Mouse (Mus musculus): ENCODE data around the gene Pycr2. TPM values are rescaled to one million over a fixed set of nuclear protein-coding genes. Genes with fewer than 3 reads are reported as not detected.

Gene Pycr2
- total and polyA plus RNA-seq, 2 experiments from 2014 or later = 34.1 to 36.4 TPM

DNA sequence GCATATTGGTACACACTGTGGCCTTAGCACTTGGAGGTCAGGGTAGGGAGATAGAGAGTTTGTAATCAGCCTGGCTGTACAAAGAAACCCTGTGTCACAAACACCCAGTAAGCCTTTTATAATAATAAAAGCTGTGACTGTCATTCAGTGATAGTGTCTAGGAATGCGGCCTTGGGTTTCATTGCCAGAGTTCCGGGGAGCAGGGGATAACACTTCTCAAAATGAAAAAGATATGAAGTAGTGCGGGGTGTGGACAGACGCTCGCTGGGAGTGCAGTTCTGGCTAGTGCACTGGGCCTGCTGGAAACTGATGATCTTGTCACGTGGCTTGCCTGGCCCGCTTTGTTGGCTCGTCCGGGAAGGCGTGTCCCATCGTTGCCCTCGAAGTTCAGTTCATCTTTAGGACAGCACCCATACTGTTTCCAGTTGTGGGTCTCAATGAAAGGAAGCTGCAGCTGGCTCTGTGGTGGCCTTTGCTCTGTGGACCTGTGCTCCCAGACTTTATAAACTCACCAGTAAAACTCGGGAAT lies 33.9 kb upstream of the Pycr2 start:
- peak; percentile 26 for DNase-seq (ENCODE audit: low spot score)

DNA sequence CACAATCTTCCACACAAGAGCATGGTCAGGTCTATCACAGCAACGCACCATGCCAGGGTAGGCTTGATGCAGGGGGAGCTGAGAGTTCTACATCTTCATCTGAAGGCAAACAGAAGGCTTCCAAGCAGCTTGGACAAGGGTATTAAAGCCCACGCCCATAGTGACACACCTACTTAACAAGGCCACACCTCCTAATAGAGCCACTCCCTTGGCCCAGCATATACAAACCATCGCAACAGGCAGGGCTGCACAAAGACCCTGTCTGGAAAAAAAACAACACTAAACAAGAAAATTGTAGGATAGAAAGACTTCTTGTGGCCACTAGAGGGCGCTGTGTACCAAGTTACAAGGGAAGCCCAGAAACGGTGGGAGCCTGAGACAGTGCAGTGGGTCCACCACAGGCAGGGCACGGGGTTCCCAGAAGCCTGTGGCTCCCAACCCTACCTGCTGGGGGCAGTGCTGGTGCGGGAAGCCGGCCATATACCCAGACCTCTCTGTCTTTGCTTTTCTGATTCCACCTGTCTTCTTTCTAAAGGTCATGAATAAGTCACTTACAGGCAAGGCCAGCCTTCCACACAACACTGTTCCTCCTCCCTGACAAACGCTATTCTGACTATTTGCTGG lies 30.1 kb upstream of the Pycr2 start:
- 0 out of 2 replicates have a peak, but pooled peaks cover 4% of the 10 kb centered on the region for H3K9me3 ChIP-seq (replicated peaks; ENCODE audit: control insufficient read depth, low read length)
- WGBS = 22% methylated on average over 9 of the region's 9 CpGs
- TF ChIP-seq CTCF (IDR thresholded peaks at IDR 0.05; ENCODE audit: low read depth) (peak; percentile 64), EP300 (IDR thresholded peaks at IDR 0.05; ENCODE audit: low read depth) (no peak)
- H3K4me3 ChIP-seq (ENCODE audit: low read depth, low read length) = no peak overlapping the region
- H3K4me2 ChIP-seq (ENCODE audit: low read depth, low read length) = no peak overlapping the region
- H3K27me3 ChIP-seq (ENCODE audit: control insufficient read depth, insufficient read depth, low read length) = no peaks in the 10 kb centered on the region
- DNase-seq (ENCODE audit: low spot score) = peak; percentile 25
- no peaks in the 10 kb centered on the region for H3K36me3 ChIP-seq (replicated peaks; ENCODE audit: control insufficient read depth, insufficient read depth, low read length)
- no peak overlapping the region for H3K9ac ChIP-seq (replicated peaks; ENCODE audit: low read depth, low read length)
- H3K27ac ChIP-seq (ENCODE audit: low read depth) = no peak overlapping the region
- H3K4me1 ChIP-seq (ENCODE audit: control insufficient read depth, insufficient read depth) = peaks cover 5% of the 10 kb centered on the region; the same call in 1 of the 2 replicates
- ATAC-seq (ENCODE audit: insufficient read depth, low read depth) = peak; percentile 36; the same call in 1 of the 2 replicates

More for the DNA sequence above, 33.9 kb upstream of the Pycr2 start:
- Histone ChIP-seq H3K4me3 (ENCODE audit: low read depth, low read length) (no peak overlapping the region), H3K27ac (ENCODE audit: low read depth) (no peak overlapping the region), H3K27me3 (ENCODE audit: control insufficient read depth, insufficient read depth, low read length) (no peaks in the 10 kb centered on the region), H3K36me3 (replicated peaks; ENCODE audit: control insufficient read depth, insufficient read depth, low read length) (peaks cover 27% of the 10 kb centered on the region), H3K9ac (replicated peaks; ENCODE audit: low read depth, low read length) (no peak overlapping the region), H3K4me1 (ENCODE audit: control insufficient read depth, insufficient read depth) (peaks cover 5% of the 10 kb centered on the region; the same call in 1 of the 2 replicates), H3K9me3 (replicated peaks; ENCODE audit: control insufficient read depth, low read length) (no peaks in the 10 kb centered on the region), H3K4me2 (ENCODE audit: low read depth, low read length) (no peak overlapping the region)
- TF ChIP-seq EP300 (IDR thresholded peaks at IDR 0.05; ENCODE audit: low read depth) (no peak), CTCF (IDR thresholded peaks at IDR 0.05; ENCODE audit: low read depth) (no peak)
- peak; percentile 62 for ATAC-seq (ENCODE audit: insufficient read depth, low read depth)
- WGBS = 26% methylated on average over 13 of the region's 13 CpGs

DNA sequence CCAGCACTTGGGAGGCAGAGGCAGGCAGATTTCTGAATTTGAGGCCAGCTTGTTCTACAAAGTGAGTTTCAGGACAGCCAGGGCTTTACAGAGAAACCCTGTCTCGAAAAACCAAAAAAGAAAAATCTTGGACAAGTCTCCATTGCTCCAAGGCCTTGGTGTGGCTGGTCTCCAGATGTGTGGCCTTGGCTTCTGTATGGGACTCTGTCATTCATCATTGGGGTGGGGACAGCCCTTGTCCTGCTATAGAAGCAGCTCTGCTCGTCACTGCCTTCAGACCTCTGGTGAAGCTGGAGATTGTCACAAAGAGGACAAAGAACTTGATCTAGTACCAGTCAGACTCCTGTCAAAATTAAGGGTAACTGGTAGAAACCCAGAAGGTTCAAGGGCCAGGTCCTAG lies 29.5 kb upstream of the Pycr2 start:
- H3K9me3 ChIP-seq (replicated peaks; ENCODE audit: control insufficient read depth, low read length) = 0 out of 2 replicates have a peak, but pooled peaks cover 4% of the 10 kb centered on the region
- 76% methylated on average over 2 of the region's 2 CpGs for WGBS

DNA sequence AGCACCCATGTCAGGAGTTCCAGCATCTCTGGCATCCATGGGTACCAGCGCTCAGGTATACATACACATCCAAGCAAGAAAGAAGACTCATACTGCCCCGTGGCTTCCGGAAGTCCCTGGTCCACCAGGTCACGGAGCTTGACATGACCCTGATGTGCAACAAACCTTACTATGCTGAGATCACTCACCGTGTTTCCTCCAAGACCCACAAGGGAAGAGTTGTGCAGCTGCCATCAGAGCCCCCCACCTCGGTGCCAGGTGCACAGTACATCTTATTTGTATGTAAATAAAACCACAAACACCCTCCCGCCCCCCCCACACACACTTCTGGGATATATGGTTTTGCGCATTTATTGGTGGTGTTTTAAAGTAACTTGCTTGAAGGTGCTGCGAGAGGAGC lies 29.0 kb upstream of the Pycr2 start:
- ATAC-seq (ENCODE audit: insufficient read depth, low read depth) (no peak), DNase-seq (ENCODE audit: low spot score) (no peak)
- Histone ChIP-seq H3K9ac (replicated peaks; ENCODE audit: low read depth, low read length) (no peak overlapping the region), H3K4me2 (ENCODE audit: low read depth, low read length) (no peak overlapping the region), H3K4me3 (ENCODE audit: low read depth, low read length) (no peak overlapping the region), H3K27me3 (ENCODE audit: control insufficient read depth, insufficient read depth, low read length) (no peaks in the 10 kb centered on the region), H3K36me3 (replicated peaks; ENCODE audit: control insufficient read depth, insufficient read depth, low read length) (no peaks in the 10 kb centered on the region), H3K27ac (ENCODE audit: low read depth) (no peak overlapping the region), H3K9me3 (replicated peaks; ENCODE audit: control insufficient read depth, low read length) (0 out of 2 replicates have a peak, but pooled peaks cover 4% of the 10 kb centered on the region), H3K4me1 (ENCODE audit: control insufficient read depth, insufficient read depth) (peaks cover 5% of the 10 kb centered on the region; the same call in 1 of the 2 replicates)
- WGBS = 79% methylated on average over 9 of the region's 9 CpGs
- no peak for TF ChIP-seq EP300 (IDR thresholded peaks at IDR 0.05; ENCODE audit: low read depth)
- TF ChIP-seq CTCF (IDR thresholded peaks at IDR 0.05; ENCODE audit: low read depth) = no peak

More for the DNA sequence above, 29.5 kb upstream of the Pycr2 start:
- peaks cover 5% of the 10 kb centered on the region; the same call in 1 of the 2 replicates for H3K4me1 ChIP-seq (ENCODE audit: control insufficient read depth, insufficient read depth)
- no peak overlapping the region for H3K9ac ChIP-seq (replicated peaks; ENCODE audit: low read depth, low read length)
- no peak overlapping the region for H3K4me2 ChIP-seq (ENCODE audit: low read depth, low read length)
- no peaks in the 10 kb centered on the region for H3K36me3 ChIP-seq (replicated peaks; ENCODE audit: control insufficient read depth, insufficient read depth, low read length)
- no peaks in the 10 kb centered on the region for H3K27me3 ChIP-seq (ENCODE audit: control insufficient read depth, insufficient read depth, low read length)
- DNase-seq (ENCODE audit: low spot score) (no peak), ATAC-seq (ENCODE audit: insufficient read depth, low read depth) (no peak)
- no peak for TF ChIP-seq CTCF (IDR thresholded peaks at IDR 0.05; ENCODE audit: low read depth)
- TF ChIP-seq EP300 (IDR thresholded peaks at IDR 0.05; ENCODE audit: low read depth) = no peak
- no peak overlapping the region for H3K4me3 ChIP-seq (ENCODE audit: low read depth, low read length)
- no peak overlapping the region for H3K27ac ChIP-seq (ENCODE audit: low read depth)

DNA sequence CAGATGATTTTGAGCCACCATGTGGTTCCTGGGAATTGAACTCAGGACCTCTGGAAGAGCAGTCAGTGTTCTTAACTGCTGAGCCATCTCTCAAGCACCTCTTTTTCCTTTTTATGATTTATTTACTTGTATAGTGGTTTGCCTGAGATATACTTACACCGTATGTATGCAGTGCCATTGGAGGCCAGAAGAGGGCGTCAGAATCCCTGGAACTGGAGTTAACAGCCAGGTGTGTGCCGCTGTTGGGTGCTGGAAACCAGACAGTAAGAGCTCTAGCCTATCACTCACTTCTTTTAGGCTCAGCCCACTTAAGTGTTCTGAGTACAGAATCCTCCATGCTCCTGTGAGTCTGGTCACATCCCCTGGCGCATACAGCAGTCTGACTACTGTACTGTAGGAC lies 26.6 kb upstream of the Pycr2 start:
- Histone ChIP-seq H3K36me3 (replicated peaks; ENCODE audit: control insufficient read depth, insufficient read depth, low read length) (no peaks in the 10 kb centered on the region), H3K4me3 (ENCODE audit: low read depth, low read length) (no peak overlapping the region), H3K9ac (replicated peaks; ENCODE audit: low read depth, low read length) (no peak overlapping the region), H3K9me3 (replicated peaks; ENCODE audit: control insufficient read depth, low read length) (0 out of 2 replicates have a peak, but pooled peaks cover 4% of the 10 kb centered on the region), H3K27ac (ENCODE audit: low read depth) (no peak overlapping the region), H3K4me1 (ENCODE audit: control insufficient read depth, insufficient read depth) (no peaks in the 10 kb centered on the region), H3K27me3 (ENCODE audit: control insufficient read depth, insufficient read depth, low read length) (no peaks in the 10 kb centered on the region), H3K4me2 (ENCODE audit: low read depth, low read length) (no peak overlapping the region)
- 79% methylated on average over 4 of the region's 4 CpGs for WGBS
- ATAC-seq (ENCODE audit: insufficient read depth, low read depth) (no peak), DNase-seq (ENCODE audit: low spot score) (no peak)
- TF ChIP-seq EP300 (IDR thresholded peaks at IDR 0.05; ENCODE audit: low read depth) = no peak
- TF ChIP-seq CTCF (IDR thresholded peaks at IDR 0.05; ENCODE audit: low read depth) = no peak

Measured in heart, postnatal 0 days (tissue).